Mouse (Mus musculus): ENCODE measurements at regions not wholly inside any gene's neighbourhood (a gene's known extent, or its start where the extent isn't known, plus 50 kb on each side); places are given as distances from the start of the nearest gene placed in this dataset.

GRCm38 (mm10) chr9:74797272-74797844, 64.4 kb upstream of the Onecut1 start:
- TF ChIP-seq POLR2A (IDR thresholded peaks at IDR 0.05; ENCODE audit: low read depth, low read length) (no peak), CTCF (IDR thresholded peaks at IDR 0.05; ENCODE audit: extremely low read depth, insufficient read depth, insufficient read length, insufficient replicate concordance) (no peak)
